Mouse (Mus musculus): ENCODE measurements around the gene Car12. TPM values are rescaled to one million over a fixed set of nuclear protein-coding genes. Genes with fewer than 3 reads are reported as not detected.

Car12 gene
- 0.75 and 13.1 TPM in 2 replicates for polyA plus RNA-seq (2012; rRNA removed; ENCODE audit: low replicate concordance)

DNA sequence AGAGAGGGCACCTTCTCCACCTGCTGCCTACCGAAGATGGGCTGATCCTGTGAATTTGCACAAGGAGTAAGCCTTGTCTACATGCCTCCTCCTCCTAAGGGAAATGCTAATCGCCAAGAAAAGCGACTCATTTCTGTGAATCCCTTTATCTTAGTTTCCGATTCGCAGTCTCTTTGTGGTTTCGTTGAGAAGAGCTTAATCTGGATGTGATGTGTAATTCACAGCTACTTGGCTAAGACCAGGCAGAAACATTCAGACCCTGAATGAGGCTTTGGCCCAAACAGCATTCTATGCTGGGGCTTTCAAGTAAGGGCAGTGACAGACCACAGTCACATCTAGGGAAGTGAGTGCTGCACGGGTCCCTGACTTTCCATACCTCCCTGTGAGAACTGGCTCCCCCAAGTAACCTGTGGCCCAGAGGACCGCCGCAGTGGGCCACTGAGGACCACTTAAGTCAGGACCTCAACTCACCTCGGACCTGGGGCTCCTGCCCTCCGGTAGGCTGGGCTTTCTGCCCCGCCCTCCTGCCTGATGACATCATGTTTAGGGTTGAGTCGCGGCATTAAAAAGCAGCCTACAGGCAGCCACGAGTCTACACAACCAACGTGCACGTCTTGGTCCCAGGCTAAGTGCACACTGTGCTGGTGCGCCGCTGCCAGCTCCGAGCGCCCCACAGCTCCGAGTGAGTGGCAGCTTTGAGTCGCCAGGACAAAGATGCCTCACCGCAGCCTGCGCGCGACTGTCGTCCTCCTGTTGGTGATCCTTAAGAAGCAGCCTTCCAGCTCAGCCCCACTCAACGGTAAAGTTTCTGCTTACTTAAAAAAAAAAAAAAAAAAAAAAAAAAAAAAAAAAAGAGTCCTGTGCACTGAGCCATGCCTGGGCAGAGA lies at the start of gene Car12:
TSS of gene Car12 (plus strand) at position 552 of the 887 bp plus-strand sequence.

DNA sequence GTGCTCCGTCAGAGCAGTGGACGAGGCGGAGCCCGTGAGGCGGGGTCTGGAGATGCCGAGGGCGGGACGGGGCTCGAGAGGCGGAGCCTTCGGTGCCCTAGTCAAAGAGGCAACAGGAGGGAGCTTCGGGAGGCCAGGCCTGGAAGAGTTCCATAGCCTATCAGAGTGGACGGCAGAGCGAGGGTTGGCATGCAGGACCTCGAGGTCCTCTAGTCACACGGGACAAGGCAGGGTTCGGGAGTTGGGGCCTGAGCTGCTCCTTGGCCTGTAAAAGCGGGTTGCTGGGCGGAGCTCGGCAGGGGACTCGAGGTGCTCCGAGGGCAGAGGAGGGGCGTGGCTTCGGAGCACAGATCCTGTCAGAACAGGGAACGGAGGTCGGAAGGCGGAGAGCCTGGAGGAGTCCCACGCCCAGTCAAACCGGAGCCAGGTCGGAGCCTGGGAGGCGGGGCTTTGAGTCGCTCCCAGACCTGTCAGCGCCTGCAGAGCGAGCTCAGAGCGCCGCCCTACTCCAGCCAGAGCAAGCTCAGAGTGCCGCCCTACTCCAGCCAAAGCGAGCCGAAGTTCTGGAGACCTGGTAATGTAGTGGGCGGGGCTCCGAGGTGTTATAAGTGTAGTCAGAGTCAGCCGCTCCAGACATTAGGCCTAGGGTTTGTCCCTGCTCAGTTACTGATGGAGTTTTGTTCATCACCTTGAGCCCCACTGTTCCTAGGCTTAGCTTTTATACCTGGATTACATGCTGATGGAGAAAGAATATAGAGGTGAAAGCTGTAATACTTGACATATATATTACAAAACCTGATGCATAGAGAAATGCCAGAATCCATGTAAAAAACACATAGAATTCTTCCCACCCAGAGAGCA lies 82.2 kb downstream of the Car12 start, which contains the start of gene Aph1b:
TSS of gene Aph1b (minus strand) at position 27 of the 861 bp plus-strand sequence.

DNA sequence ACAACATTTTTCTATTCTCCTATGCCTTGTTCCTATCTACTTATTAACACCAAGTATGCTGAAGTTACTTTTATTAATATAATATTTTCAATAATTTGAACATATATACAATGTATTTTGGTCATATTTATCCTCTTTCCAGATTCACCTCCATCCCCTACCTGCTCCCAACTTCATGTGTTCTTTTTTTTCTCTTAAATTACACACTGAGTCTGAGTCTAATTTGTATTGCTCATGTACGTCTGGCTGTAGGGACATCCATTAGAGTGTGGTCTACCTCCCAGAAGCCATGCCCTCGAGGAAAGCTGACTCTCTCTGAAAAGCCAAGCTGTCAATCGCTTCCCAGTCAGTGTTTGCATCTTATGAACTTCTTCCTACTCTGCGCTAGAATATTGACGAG lies 83.3 kb downstream of the Car12 start, which contains the start of gene Gm10647:
TSS of gene Gm10647 (plus strand) at position 301 of the 400 bp plus-strand sequence.

Other genes with a start within 250 kb of the Car12 start
- gene Fbxl22, start 199.1 kb upstream of the Car12 start, polyA plus RNA-seq (2012; rRNA removed; ENCODE audit: low replicate concordance): 1.8 and 33.2 TPM in 2 replicates
- 10.6 and 17.5 TPM in 2 replicates for gene Usp3, start 120.5 kb upstream of the Car12 start, polyA plus RNA-seq (2012; rRNA removed; ENCODE audit: low replicate concordance)
- 4.7 and 6.2 TPM in 2 replicates for gene Aph1b, start 81.8 kb downstream of the Car12 start, polyA plus RNA-seq (2012; rRNA removed; ENCODE audit: low replicate concordance)
- gene Gm10647, start 83.4 kb downstream of the Car12 start, polyA plus RNA-seq (2012; rRNA removed; ENCODE audit: low replicate concordance): 0.09 and 0.19 TPM in 2 replicates
- 1.8 and 3.3 TPM in 2 replicates for gene Aph1c, start 121.0 kb downstream of the Car12 start, polyA plus RNA-seq (2012; rRNA removed; ENCODE audit: low replicate concordance)
- gene Rab8b, start 206.0 kb downstream of the Car12 start, polyA plus RNA-seq (2012; rRNA removed; ENCODE audit: low replicate concordance): 11.6 and 16.7 TPM in 2 replicates
- 62.6 and 63.6 TPM in 2 replicates for gene Rps27l, start 232.4 kb downstream of the Car12 start, polyA plus RNA-seq (2012; rRNA removed; ENCODE audit: low replicate concordance)